Mouse (Mus musculus) embryonic fibroblast, embryonic 13.5 days (primary cell): ENCODE measurements around the gene Hgfac.

Source experiments
- CTCF ChIP-seq: IDR thresholded peaks from 2 replicates; pipeline ENCODE4 v1.5.1; 2011; ENCODE audit warnings: mild to moderate bottlenecking, control low read depth, low read length, moderate library complexity, borderline replicate concordance; ENCODE audit not compliant: insufficient read depth
- POLR2A ChIP-seq: IDR thresholded peaks from 2 replicates; pipeline ENCODE4 v1.6.1; 2011; ENCODE audit warnings: low read depth, mild to moderate bottlenecking, control low read depth, low read length, moderate library complexity

GRCm38 (mm10) chr5:35010656-35011055, 30.7 kb upstream of the Hgfac start:
- TF ChIP-seq CTCF (no peak), POLR2A (no peak)
